Mouse (Mus musculus): ENCODE results near the gene Fbxo48.

Gene Fbxo48

GRCm38 (mm10) chr11:16950976-16951760 lies at the start of gene Fbxo48:
Gene Fbxo48 (plus strand): TSS chr11:16951375.
- DNase-seq = peak; percentile 96

GRCm38 (mm10) chr11:16904302-16905011 lies 46.7 kb upstream of the Fbxo48 start:
- peak; percentile 47 for DNase-seq

- DNase-seq = no peak
Observed at GRCm38 (mm10) chr11:16905012-16905332, 46.2 kb upstream of the Fbxo48 start.

DNA sequence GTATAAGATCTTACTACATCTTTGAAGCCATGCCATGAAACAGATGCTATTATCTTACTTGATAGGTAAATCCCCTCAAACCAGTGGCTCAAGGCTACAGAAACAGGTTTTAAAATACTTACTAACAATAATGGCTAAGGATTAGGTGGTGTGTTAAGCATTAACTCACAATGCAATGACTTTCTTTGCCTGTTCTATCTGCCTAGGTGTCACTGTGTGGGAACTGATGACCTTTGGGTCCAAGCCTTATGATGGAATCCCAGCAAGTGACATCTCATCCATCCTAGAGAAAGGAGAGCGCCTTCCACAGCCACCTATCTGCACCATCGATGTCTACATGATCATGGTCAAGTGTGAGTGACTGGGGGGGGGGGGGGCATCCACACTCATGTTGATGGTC lies 44.6 kb upstream of the Fbxo48 start:
- no peak for DNase-seq

DNA sequence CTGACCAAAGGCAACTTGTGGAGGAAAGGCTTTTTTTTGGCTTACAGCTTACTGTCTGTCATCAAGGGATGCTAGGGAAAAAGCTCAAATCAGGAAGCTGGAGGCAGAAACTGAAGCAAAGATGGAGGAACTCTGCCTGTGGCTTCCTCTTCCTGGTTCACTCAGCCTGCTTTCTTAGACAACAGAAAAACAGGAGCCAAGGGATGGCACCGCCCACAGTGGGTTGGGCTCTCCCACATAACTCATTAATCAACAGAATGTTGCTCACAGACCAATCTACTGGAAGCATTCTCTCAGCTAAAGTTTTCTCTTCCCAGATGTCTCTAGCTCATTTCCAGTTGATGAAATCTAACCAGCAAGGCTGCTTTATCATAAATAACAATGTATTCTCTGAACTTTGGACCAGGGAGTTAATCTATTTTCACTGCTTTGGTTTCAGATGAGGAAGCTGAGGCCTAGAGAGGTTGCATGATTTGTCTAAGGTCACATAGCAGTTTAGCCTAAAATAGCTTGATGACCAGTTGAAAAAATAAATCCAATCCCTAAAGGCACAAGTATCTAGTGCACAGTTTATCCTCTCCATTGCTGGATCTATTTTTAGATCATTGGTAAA lies 43.6 kb upstream of the Fbxo48 start:
- no peak for DNase-seq

GRCm38 (mm10) chr11:16914756-16915155 lies 36.4 kb upstream of the Fbxo48 start:
- DNase-seq = no peak

DNA sequence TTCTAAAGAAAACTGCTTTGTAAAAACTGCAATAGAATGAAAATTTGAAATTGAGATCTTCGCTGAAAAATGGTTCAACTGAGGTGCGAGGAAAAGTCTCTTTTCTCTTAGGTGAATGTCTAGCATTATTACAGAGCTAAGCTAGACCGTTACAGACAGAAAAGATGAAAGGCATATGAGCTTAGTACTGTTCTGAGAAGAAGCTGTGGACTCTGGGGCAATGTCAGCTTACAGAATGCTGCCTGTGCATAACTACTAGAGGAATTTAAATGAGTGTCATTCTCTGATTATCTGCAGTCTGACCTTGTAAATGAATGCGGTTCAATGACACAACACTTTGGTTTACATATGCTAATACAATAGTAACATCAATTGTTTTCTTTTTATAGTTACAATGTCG lies 35.3 kb upstream of the Fbxo48 start:
- no peak for DNase-seq

DNA sequence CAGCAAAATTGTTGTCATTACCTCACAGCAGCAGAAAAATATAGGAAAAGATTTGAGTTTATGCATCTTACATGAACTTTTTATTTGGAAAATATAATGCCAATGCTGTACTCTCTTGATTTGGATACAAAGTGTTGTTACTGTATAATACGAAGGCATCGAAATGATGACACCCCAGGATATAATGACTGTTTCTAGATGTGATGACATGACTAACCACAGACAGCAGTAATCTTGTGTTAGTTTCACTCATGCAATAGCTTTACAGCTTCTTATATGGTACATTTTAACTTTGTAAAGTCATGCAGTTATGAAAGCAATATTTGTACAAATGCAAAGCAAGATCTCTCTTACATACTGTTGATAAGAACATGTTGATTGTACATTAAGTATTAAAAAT lies 33.7 kb upstream of the Fbxo48 start:
- no peak for DNase-seq

- no peak for DNase-seq
Observed at GRCm38 (mm10) chr11:16932159-16932558, 19.0 kb upstream of the Fbxo48 start.

GRCm38 (mm10) chr11:16935577-16936236 lies 15.5 kb upstream of the Fbxo48 start:
- no peak for DNase-seq

- no peak for DNase-seq
Observed at GRCm38 (mm10) chr11:16941103-16941793, 9.9 kb upstream of the Fbxo48 start.

GRCm38 (mm10) chr11:16941973-16942452 lies 9.2 kb upstream of the Fbxo48 start:
- no peak for DNase-seq

DNA sequence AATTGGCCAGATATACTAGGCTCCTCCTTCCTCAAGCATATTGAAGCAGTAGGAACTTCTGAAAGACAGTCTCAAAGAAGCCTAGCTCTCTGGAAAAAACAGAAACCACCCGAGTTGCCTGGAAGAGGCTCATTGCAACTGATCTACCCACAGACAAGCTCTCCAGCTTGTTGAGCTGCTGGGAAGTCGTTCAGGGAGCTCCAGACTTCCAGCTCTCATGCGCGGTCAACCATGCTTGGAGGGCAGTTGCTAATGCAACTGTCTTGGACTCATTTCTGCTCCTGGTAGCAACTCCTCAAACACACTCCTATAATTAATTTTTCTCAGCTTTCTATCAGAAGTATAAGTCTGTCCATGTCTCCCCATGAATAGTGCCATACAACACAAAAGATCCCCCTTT lies 8.2 kb upstream of the Fbxo48 start:
- no peak for DNase-seq

DNA sequence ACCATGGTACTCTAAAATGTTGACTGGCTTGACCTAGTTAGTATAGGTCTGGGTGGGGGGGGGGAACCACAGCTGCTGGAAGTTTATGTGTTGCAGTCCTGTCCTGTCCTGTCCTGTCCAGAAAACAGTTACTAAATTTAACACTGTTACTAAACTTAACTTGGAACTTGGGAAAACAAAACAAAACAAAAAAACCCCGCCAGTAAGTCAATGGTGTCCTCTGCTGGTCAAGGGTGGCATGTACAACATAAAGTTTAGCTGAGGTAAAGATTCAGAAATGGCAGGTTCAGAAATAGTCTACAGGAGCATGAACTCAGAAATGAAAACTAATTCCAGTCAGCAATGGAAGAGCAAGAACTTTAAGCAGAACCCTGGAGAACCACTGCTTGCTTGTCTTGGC lies 2.4 kb upstream of the Fbxo48 start:
- DNase-seq = no peak

DNA sequence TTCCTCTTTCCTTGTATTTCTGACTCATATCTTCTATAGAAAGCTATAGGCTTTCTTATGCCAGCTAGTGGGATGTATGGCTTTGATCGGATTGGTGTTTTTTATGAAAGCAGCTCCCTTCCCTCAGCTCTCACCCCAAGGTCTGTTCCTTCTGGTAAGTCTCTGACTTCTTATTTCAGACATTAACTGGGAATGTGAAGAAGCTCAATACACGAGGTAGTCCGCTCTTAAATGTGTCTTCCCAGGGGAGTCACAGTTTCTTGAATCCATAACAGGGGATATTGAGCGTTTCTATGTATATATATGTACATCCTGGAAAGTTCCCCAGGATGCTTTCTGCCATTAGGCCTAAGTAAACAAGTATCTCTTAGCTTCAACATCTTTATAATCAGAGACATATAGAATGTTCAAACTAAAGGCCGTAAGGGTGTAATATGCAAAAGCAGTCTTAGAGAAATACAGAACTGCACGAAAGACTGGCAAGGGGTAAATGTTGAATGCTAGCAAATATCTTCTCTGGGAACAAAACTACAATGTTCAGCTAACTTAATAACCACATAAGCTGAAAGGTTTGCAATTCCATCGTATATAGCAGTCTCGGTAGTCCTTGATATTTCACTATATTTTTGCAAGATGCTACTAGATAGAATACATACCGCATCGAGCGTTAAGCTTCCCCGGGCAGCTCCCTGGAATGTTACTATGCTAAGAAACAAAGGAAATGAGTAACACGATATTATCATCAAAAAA lies 774 bp upstream of the Fbxo48 start:
- no peak for DNase-seq

- no peak for DNase-seq
Observed at GRCm38 (mm10) chr11:16951761-16952010, 511 bp downstream of the Fbxo48 start.

- DNase-seq = no peak
Observed at GRCm38 (mm10) chr11:16956115-16956862, 5.1 kb downstream of the Fbxo48 start.

DNA sequence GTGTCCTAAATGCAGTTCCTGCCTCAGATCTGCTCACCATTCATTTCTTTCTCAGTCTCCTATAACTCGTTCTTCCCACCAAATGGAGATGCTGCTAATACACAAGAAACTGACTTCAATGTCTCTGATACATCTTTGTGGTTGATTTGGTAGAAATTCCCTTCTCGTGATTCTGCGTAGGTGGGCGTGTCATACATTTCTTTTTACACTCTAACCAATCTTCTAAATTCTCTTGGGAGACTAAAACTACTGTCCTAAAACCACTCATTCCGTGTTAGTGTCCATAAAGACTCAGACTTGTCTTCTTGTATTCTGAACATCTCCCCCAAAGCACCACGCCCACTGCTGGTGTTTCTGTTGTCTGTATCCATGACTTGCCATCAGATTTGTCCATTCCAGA lies 5.9 kb downstream of the Fbxo48 start:
- DNase-seq = no peak

- no peak for DNase-seq
Observed at GRCm38 (mm10) chr11:16958520-16958919, 7.3 kb downstream of the Fbxo48 start.

GRCm38 (mm10) chr11:16967806-16968205 lies 16.6 kb downstream of the Fbxo48 start:
- DNase-seq = peak; percentile 39

DNA sequence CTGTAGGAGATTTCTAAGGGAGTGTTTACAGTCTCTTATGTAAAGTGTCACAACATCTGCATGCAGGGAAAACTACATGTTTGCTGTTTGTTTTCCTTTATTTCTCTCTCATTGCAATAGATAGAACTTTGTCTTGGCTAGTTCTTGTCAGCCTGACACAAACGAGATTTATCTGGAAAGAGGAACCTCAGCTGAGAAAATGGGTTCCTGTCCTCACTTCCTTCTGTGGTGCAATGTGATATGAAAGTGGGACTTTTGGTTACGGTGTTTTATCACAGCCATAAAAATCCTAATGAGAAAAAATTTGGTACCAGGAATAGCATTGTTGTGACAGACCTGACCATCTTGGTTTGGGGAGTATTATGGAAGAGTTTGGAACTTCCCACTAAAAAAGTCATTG lies 18.5 kb downstream of the Fbxo48 start:
- no peak for DNase-seq

DNA sequence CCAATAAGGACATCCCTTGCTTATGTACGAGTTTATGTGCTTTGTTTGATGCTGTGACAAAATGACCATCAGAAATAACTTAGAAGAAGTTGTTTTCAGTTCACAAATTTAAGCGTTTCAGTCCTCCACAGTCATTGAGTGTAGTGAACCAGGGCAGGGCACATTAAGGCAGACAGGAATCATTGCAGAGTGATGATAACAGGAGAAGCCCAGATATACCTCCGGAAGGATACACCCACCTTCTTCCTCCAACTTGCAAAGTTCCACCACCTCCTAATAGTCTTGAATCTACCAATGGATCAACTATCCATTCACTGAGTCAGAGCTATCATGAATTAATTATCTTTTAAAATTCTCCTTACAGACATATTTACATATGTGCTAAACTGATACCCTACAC lies 20.9 kb downstream of the Fbxo48 start:
- no peak for DNase-seq
